Mouse (Mus musculus) erythroblast, embryonic 14.5 days (primary cell): ENCODE results near the gene Ucn2.

Experiments
- GATA1 ChIP-seq: IDR thresholded peaks from 2 replicates; pipeline ENCODE4 v1.6.1; 2012; ENCODE audit warnings: low read length, inconsistent platforms, mixed read lengths
- TAL1 ChIP-seq: IDR thresholded peaks from 3 replicates; pipeline ENCODE4 v1.6.1; 2012; ENCODE audit warnings: low read length, inconsistent platforms, mixed read lengths

GRCm38 (mm10) chr9:109015397-109015796 lies 29.6 kb downstream of the Ucn2 start:
- TF ChIP-seq TAL1 = no peak
- no peak for TF ChIP-seq GATA1
